Mouse (Mus musculus): ENCODE measurements around the gene Emsy. TPM values are rescaled to one million over a fixed set of nuclear protein-coding genes. Genes with fewer than 3 reads are reported as not detected.
A peak's percentile ranks its signal among the peaks of the same experiment; 100 is the strongest.

Gene Emsy
- 179 and 201 TPM in 2 replicates for total RNA-seq (2014; fragmentation: Nextera tagmentation)
- 50.9 and 57.2 TPM in 2 replicates for total RNA-seq (2017)
- polyA plus RNA-seq (2012), result 3.6 and 3.9 TPM in 2 replicates

DNA sequence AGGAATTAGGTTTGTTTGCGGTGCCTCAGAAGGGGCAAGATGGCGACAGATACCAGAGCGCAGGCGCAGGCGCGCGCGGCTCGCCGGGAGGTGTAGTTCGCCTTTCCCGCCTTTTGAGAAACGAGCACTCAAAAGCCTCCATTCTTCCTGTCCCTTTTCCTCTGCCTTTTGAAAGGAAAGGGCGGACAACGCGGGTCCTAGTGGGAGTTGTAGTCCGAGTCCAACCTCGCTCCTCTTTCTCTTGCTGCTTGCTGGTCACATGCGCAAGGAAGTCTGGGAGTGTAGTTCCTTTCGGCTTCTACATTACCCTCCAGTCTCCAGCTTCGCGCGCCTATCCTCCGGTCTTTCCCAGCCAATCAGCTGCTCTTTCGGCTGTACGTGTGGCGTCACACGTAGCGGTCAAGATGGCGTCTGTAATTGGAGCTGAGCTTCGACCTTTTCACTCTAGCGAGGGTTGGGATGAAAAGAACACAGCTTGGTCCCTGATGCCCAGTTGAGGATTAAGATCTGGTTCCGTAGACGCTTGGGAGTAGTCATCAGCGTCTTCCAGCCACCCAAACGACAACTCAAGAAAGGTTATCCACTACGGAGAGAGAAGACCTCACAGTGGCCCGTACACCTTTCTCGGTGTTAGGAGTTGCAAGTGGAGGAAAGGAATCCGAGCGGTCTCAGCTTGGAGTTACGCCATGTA, at the start of gene Emsy:
TSS of gene Emsy (minus strand) at position 253 of the 691 bp plus-strand sequence.
- ATAC-seq (ENCODE audit: extremely low read depth, insufficient number of reproducible peaks, low FRiP score, poor library complexity, severe bottlenecking) (peak; percentile 93), DNase-seq (ENCODE audit: low spot score) (peak; percentile 93)
- TF ChIP-seq CTCF (IDR thresholded peaks at IDR 0.05; ENCODE audit: low read depth, low read length) (no peak), GATA1 (IDR thresholded peaks at IDR 0.05; ENCODE audit: borderline replicate concordance, low read length) (no peak), POLR2AphosphoS5 (IDR thresholded peaks at IDR 0.05; ENCODE audit: insufficient replicate concordance, low read depth, low read length) (no peak), TAL1 (conservative IDR thresholded peaks at IDR 0.05; ENCODE audit: low read depth, low read length) (no peak), GATA2 (IDR thresholded peaks at IDR 0.05; ENCODE audit: borderline replicate concordance, low read depth, low read length) (no peak)
- Histone ChIP-seq H3K9me3 (replicated peaks) (no peaks in the 10 kb centered on the region), H3K27me3 (ENCODE audit: insufficient read depth, low read length) (no peaks in the 10 kb centered on the region), H3K4me3 (ENCODE audit: low read depth, low read length) (peak within 1 kb of the TSS; percentile 97), H3K36me3 (replicated peaks) (peaks cover 49% of the 10 kb centered on the region), H3K4me1 (ENCODE audit: insufficient read depth, low read depth, low read length) (peaks cover 21% of the 10 kb centered on the region)

DNA sequence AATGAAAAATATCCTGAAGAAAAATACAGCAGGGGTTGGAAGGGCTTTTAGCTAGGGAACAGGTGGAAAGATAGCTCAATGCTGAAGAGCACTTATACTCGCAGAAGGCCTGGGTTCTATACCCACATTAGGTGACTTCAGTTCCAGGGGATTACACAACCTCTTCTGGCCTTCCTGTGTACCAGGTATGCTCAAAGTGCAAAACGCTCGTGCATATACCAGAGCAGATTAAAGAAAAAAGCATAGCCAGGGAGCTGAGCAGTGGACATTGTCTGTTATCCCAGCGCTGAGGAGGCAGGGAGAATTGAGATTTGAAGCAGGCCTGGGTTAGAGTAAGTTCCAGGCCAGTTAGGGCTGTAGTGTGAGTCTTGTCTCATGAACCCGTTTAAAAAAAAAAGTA, 47.7 kb upstream of the Emsy start:
- TF ChIP-seq GATA1 (IDR thresholded peaks at IDR 0.05; ENCODE audit: borderline replicate concordance, low read length), result no peak
- no peak for TF ChIP-seq CTCF (IDR thresholded peaks at IDR 0.05; ENCODE audit: low read depth, low read length)
- TF ChIP-seq GATA2 (IDR thresholded peaks at IDR 0.05; ENCODE audit: borderline replicate concordance, low read depth, low read length), result no peak
- no peak for TF ChIP-seq POLR2AphosphoS5 (IDR thresholded peaks at IDR 0.05; ENCODE audit: insufficient replicate concordance, low read depth, low read length)
- no peaks in the 10 kb centered on the region for H3K27me3 ChIP-seq (ENCODE audit: insufficient read depth, low read length)
- peaks cover 27% of the 10 kb centered on the region for H3K36me3 ChIP-seq (replicated peaks)
- no peak for ATAC-seq (ENCODE audit: extremely low read depth, insufficient number of reproducible peaks, low FRiP score, poor library complexity, severe bottlenecking)
- H3K9me3 ChIP-seq (replicated peaks), result no peaks in the 10 kb centered on the region
- H3K4me1 ChIP-seq (ENCODE audit: insufficient read depth, low read depth, low read length), result peaks cover 25% of the 10 kb centered on the region
- H3K4me3 ChIP-seq (ENCODE audit: low read depth, low read length), result peak overlapping the region; percentile 93
- no peak for DNase-seq (ENCODE audit: low spot score)

DNA sequence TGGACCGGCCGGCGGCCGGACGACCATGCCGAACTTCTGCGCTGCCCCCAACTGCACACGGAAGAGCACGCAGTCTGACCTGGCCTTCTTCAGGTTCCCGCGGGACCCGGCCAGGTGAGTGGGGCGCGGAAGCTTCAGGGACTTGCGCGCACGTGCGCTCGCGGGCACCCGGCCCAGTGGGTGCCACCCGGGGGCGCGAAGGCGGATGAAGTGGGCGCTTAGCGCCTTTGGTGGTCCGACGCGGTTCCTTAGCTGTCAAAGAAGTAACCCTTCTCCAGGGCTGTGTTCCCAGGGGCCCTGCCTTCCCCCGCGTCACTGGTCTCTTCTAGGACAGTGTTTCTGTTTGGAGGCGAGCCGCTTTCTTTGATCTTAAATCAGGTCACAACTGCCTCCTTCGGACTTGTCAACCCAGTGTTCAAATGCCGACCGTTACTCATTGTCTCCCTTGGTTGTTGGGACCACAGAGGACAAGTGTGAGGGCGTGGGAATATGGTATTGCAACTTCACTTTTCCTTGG, 46.8 kb upstream of the Emsy start:
- Histone ChIP-seq H3K4me1 (ENCODE audit: insufficient read depth, low read depth, low read length) (peaks cover 22% of the 10 kb centered on the region), H3K4me3 (ENCODE audit: low read depth, low read length) (peak overlapping the region; percentile 93), H3K36me3 (replicated peaks) (peaks cover 24% of the 10 kb centered on the region), H3K27me3 (ENCODE audit: insufficient read depth, low read length) (no peaks in the 10 kb centered on the region), H3K9me3 (replicated peaks) (no peaks in the 10 kb centered on the region)
- DNase-seq (ENCODE audit: low spot score) (peak; percentile 11), ATAC-seq (ENCODE audit: extremely low read depth, insufficient number of reproducible peaks, low FRiP score, poor library complexity, severe bottlenecking) (0 out of 2 replicates have a peak, but pooled peaks have one; percentile 11)
- TF ChIP-seq GATA2 (IDR thresholded peaks at IDR 0.05; ENCODE audit: borderline replicate concordance, low read depth, low read length), result no peak
- TF ChIP-seq GATA1 (IDR thresholded peaks at IDR 0.05; ENCODE audit: borderline replicate concordance, low read length), result no peak
- no peak for TF ChIP-seq TAL1 (conservative IDR thresholded peaks at IDR 0.05; ENCODE audit: low read depth, low read length)
- TF ChIP-seq POLR2AphosphoS5 (IDR thresholded peaks at IDR 0.05; ENCODE audit: insufficient replicate concordance, low read depth, low read length), result no peak
- no peak for TF ChIP-seq CTCF (IDR thresholded peaks at IDR 0.05; ENCODE audit: low read depth, low read length)

DNA sequence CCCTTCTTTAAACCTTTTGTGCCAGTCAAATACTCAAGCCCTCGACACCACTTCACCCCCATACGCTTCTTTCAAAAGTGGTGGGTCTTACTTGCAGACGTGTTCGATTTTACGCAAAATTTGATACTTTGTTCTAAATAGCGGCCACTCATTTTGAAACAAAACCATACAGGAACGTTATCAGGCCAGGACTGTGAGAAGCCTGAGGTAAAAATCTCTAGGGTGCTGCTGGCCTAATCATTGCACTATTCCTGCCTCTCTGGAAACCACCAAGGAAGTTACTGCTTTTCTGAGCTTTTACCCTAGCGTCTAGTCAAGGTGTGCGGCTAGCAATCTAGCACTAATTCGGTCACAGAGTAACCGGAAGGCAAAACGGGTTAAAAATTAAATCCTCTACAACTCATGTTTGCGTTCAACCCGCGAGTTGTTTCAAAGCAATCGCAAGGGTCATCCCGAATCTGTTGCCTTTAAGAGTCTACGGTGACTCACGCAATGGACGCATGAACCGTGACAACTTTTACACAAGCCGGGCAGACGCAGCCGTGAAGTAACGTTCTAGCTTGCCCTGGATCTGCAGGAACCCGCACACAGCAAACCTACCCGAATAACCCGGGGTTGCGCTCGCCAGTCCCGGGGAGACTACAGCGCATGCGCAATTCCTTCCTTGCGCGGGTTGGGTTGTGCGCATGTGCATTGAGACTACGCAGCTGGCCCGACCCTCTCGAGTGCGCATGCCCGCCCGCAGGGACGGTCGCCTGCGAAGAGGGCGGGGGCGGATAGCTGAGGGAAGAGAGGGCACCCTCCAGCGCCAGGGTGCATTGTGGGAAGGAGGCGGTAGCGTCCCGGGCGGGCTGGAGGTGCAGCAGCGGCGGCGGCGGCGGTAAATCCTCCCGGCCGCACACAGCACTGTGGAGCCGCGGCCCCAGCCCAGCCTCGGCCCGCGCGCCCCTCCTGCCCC, 46.0 kb upstream of the Emsy start, which contains the start of gene Thap12:
TSS of gene Thap12 (plus strand) at position 821 of the 958 bp plus-strand sequence.
- ATAC-seq (ENCODE audit: extremely low read depth, insufficient number of reproducible peaks, low FRiP score, poor library complexity, severe bottlenecking) (peak; percentile 86), DNase-seq (ENCODE audit: low spot score) (peak; percentile 97)
- TF ChIP-seq GATA1 (IDR thresholded peaks at IDR 0.05; ENCODE audit: borderline replicate concordance, low read length), result no peak
- peaks cover 25% of the 10 kb centered on the region for H3K4me1 ChIP-seq (ENCODE audit: insufficient read depth, low read depth, low read length)
- no peaks in the 10 kb centered on the region for H3K27me3 ChIP-seq (ENCODE audit: insufficient read depth, low read length)
- H3K9me3 ChIP-seq (replicated peaks), result no peaks in the 10 kb centered on the region
- peak within 1 kb of the TSS; percentile 93 for H3K4me3 ChIP-seq (ENCODE audit: low read depth, low read length)
- H3K36me3 ChIP-seq (replicated peaks), result peaks cover 27% of the 10 kb centered on the region

DNA sequence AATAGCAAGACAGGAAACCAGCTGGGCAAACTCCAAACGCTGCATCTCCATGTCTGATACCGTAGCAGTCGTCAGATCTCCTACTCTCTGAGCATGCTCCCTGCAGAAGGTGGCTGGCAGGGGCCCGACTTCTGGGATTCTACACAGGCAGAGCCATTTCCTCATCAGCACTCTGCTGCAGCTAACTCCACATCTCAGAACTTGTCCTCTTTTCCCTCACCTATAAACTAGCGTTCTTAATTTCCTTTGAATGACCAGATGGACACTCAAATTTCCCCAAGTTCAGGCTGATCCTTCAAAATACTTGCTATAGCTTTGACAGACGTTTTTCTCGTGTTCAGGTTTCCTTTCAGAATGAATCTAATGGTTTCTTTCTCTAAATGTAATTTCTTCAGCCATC, 45.2 kb upstream of the Emsy start:
- TF ChIP-seq GATA2 (IDR thresholded peaks at IDR 0.05; ENCODE audit: borderline replicate concordance, low read depth, low read length) (no peak), TAL1 (conservative IDR thresholded peaks at IDR 0.05; ENCODE audit: low read depth, low read length) (no peak), GATA1 (IDR thresholded peaks at IDR 0.05; ENCODE audit: borderline replicate concordance, low read length) (no peak), POLR2AphosphoS5 (IDR thresholded peaks at IDR 0.05; ENCODE audit: insufficient replicate concordance, low read depth, low read length) (no peak), CTCF (IDR thresholded peaks at IDR 0.05; ENCODE audit: low read depth, low read length) (no peak)
- Histone ChIP-seq H3K4me1 (ENCODE audit: insufficient read depth, low read depth, low read length) (peaks cover 25% of the 10 kb centered on the region), H3K27me3 (ENCODE audit: insufficient read depth, low read length) (no peaks in the 10 kb centered on the region), H3K36me3 (replicated peaks) (peaks cover 25% of the 10 kb centered on the region), H3K4me3 (ENCODE audit: low read depth, low read length) (peak overlapping the region; percentile 93), H3K9me3 (replicated peaks) (no peaks in the 10 kb centered on the region)
- DNase-seq (ENCODE audit: low spot score) (no peak), ATAC-seq (ENCODE audit: extremely low read depth, insufficient number of reproducible peaks, low FRiP score, poor library complexity, severe bottlenecking) (no peak)

DNA sequence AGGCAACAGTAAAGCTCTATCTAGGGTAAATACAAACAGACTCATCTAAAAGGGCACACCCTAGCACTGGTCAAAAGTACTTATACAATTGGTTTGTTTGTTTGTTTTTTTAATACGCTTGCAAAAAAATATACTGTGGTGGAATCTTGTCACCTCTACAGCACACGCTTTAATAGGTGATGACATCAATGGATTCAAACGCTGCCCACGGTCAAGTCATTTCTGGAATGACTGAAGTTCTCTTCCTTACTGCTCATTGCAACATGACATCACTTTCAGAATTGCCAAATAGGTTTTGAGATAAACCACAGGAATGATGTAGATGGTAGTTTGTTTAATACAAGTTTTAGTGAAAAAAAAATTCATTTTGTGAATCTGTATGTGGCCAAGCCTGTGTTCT, 42.0 kb upstream of the Emsy start:
- H3K36me3 ChIP-seq (replicated peaks), result peaks cover 25% of the 10 kb centered on the region
- H3K4me1 ChIP-seq (ENCODE audit: insufficient read depth, low read depth, low read length), result peaks cover 26% of the 10 kb centered on the region
- H3K4me3 ChIP-seq (ENCODE audit: low read depth, low read length), result no peak overlapping the region
- ATAC-seq (ENCODE audit: extremely low read depth, insufficient number of reproducible peaks, low FRiP score, poor library complexity, severe bottlenecking) (no peak), DNase-seq (ENCODE audit: low spot score) (no peak)
- no peaks in the 10 kb centered on the region for H3K9me3 ChIP-seq (replicated peaks)
- TF ChIP-seq POLR2AphosphoS5 (IDR thresholded peaks at IDR 0.05; ENCODE audit: insufficient replicate concordance, low read depth, low read length), result no peak
- no peak for TF ChIP-seq GATA2 (IDR thresholded peaks at IDR 0.05; ENCODE audit: borderline replicate concordance, low read depth, low read length)
- TF ChIP-seq GATA1 (IDR thresholded peaks at IDR 0.05; ENCODE audit: borderline replicate concordance, low read length), result no peak
- no peak for TF ChIP-seq TAL1 (conservative IDR thresholded peaks at IDR 0.05; ENCODE audit: low read depth, low read length)
- no peak for TF ChIP-seq CTCF (IDR thresholded peaks at IDR 0.05; ENCODE audit: low read depth, low read length)
- no peaks in the 10 kb centered on the region for H3K27me3 ChIP-seq (ENCODE audit: insufficient read depth, low read length)

Measured in G1E (cell line).